Mouse (Mus musculus): ENCODE measurements around the gene Poln. TPM values are rescaled to one million over a fixed set of nuclear protein-coding genes. Genes with fewer than 3 reads are reported as not detected.

Poln gene
- polyA plus RNA-seq, 1 experiment from 2014 or later, result 1.0 TPM

DNA sequence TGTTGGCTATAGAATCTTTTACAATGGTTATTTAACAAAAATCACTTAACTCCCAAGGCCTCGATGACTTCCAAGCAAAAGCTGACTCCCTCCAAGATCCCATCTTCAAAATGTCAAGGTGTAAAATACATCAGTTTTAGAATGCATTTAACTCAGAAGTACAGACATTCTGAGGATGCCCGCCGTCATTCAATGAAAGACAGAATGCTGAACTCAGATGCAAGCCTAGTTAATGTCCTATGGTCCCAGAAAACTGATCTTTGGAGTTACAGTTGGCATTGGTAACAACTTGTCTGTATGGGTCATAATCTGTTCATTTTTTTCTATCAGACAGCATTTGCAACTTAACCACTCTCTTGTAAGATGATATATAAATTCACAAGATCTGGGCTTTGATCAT, 706 bp upstream of the Poln start:
- WGBS, result 81% methylated on average over 3 of the region's 3 CpGs
- peak overlapping the region; percentile 68 for H3K4me2 ChIP-seq (ENCODE audit: low read depth, low read length)
- H3K36me3 ChIP-seq (ENCODE audit: control insufficient read depth, insufficient read depth, low read length), result peaks cover 17% of the 10 kb centered on the region
- H3K4me3 ChIP-seq (ENCODE audit: low read length), result peak overlapping the region; percentile 87
- H3K9ac ChIP-seq (ENCODE audit: low read length), result peak overlapping the region; percentile 66
- no peaks in the 10 kb centered on the region for H3K27me3 ChIP-seq (ENCODE audit: control insufficient read depth, insufficient read depth, low read depth, low read length)
- no peak for ATAC-seq (ENCODE audit: low read depth)
- peaks cover 10% of the 10 kb centered on the region for H3K4me1 ChIP-seq (replicated peaks; ENCODE audit: control insufficient read depth, insufficient read depth, low read length)
- H3K27ac ChIP-seq (ENCODE audit: low read length), result peak overlapping the region; percentile 96
- H3K9me3 ChIP-seq (ENCODE audit: control insufficient read depth, low read length), result no peaks in the 10 kb centered on the region

DNA sequence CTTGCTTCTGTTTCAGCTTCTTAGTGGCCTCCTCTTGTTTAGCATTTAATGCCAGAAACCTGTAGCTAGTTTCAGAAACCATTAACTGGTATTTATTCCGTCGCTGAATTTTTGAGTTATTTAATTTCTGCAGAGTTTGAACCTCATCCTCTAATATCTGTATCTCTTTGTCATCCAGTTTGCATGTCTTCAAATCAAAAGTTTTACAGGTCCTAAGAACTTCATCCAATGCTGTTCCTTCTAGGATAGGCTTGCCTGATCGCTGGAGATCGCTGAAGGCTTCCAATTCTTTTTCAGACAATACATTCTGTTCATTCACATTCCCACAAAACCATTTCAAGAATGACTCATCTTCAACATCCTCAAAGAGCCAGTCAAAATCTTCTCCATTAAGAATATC, 1.4 kb downstream of the Poln start:
- Histone ChIP-seq H3K9ac (ENCODE audit: low read length) (no peak overlapping the region), H3K9me3 (ENCODE audit: control insufficient read depth, low read length) (no peaks in the 10 kb centered on the region), H3K4me2 (ENCODE audit: low read depth, low read length) (peak overlapping the region; percentile 32; the same call in 1 of the 2 replicates), H3K4me3 (ENCODE audit: low read length) (no peak overlapping the region), H3K27ac (ENCODE audit: low read length) (no peak overlapping the region), H3K27me3 (ENCODE audit: control insufficient read depth, insufficient read depth, low read depth, low read length) (no peaks in the 10 kb centered on the region), H3K4me1 (replicated peaks; ENCODE audit: control insufficient read depth, insufficient read depth, low read length) (peaks cover 10% of the 10 kb centered on the region), H3K36me3 (ENCODE audit: control insufficient read depth, insufficient read depth, low read length) (peaks cover 3% of the 10 kb centered on the region; the same call in 1 of the 2 replicates)
- no peak for ATAC-seq (ENCODE audit: low read depth)
- WGBS, result 79% methylated on average over 4 of the region's 4 CpGs

DNA sequence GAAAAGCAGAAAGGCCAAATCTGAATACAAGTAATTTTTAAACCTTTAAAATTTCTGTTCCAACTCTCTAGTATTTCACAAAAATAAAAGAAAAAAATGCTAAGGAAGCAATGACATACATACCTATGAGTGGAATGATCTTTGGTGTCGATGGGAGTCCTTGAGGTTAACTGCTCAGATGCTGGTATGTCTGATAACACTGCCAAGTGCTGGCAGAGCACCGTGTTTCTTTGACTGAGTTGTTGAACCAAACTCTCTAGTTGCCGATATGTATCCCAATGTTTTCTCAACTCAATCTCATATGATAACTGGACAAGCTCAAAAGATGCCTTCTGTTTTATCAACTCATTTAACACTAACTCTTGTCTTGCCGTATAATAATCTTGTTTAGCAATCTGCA, 3.5 kb downstream of the Poln start:
- no peak for ATAC-seq (ENCODE audit: low read depth)
- H3K27ac ChIP-seq (ENCODE audit: low read length), result no peak overlapping the region
- no peaks in the 10 kb centered on the region for H3K27me3 ChIP-seq (ENCODE audit: control insufficient read depth, insufficient read depth, low read depth, low read length)
- peak overlapping the region; percentile 32 for H3K4me2 ChIP-seq (ENCODE audit: low read depth, low read length)
- H3K9ac ChIP-seq (ENCODE audit: low read length), result 0 out of 2 replicates have a peak overlapping the region, but pooled peaks have one; percentile 24
- WGBS, result 42% methylated on average over 4 of the region's 4 CpGs
- H3K4me1 ChIP-seq (replicated peaks; ENCODE audit: control insufficient read depth, insufficient read depth, low read length), result peaks cover 10% of the 10 kb centered on the region
- H3K36me3 ChIP-seq (ENCODE audit: control insufficient read depth, insufficient read depth, low read length), result 0 out of 2 replicates have a peak, but pooled peaks cover 3% of the 10 kb centered on the region
- 0 out of 2 replicates have a peak overlapping the region, but pooled peaks have one; percentile 5 for H3K4me3 ChIP-seq (ENCODE audit: low read length)
- no peaks in the 10 kb centered on the region for H3K9me3 ChIP-seq (ENCODE audit: control insufficient read depth, low read length)

DNA sequence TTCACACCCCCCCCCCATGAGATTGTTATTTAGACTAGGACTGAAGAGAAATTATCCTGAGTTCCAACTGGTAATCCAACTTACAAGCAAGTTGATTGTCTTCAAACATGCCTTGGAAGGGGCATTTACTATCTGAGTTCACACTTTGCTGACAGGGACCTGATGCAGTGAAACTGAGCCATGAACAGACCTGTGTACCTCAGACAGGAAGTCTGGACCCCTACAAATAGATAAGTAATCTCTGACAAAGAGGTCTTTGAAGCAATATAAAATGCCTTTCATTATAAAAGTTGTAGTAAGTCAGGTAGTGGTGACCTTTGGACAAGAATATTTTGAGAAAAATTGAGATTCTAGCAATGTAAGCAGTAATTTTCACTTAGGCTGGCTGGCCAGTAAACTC, 20.8 kb downstream of the Poln start:
- Histone ChIP-seq H3K27ac (ENCODE audit: low read length) (no peak overlapping the region), H3K4me1 (replicated peaks; ENCODE audit: control insufficient read depth, insufficient read depth, low read length) (no peaks in the 10 kb centered on the region), H3K9ac (ENCODE audit: low read length) (no peak overlapping the region), H3K4me3 (ENCODE audit: low read length) (no peak overlapping the region), H3K36me3 (ENCODE audit: control insufficient read depth, insufficient read depth, low read length) (peaks cover 2% of the 10 kb centered on the region; the same call in 1 of the 2 replicates), H3K9me3 (ENCODE audit: control insufficient read depth, low read length) (no peaks in the 10 kb centered on the region), H3K4me2 (ENCODE audit: low read depth, low read length) (no peak overlapping the region), H3K27me3 (ENCODE audit: control insufficient read depth, insufficient read depth, low read depth, low read length) (no peaks in the 10 kb centered on the region)
- ATAC-seq (ENCODE audit: low read depth), result no peak

DNA sequence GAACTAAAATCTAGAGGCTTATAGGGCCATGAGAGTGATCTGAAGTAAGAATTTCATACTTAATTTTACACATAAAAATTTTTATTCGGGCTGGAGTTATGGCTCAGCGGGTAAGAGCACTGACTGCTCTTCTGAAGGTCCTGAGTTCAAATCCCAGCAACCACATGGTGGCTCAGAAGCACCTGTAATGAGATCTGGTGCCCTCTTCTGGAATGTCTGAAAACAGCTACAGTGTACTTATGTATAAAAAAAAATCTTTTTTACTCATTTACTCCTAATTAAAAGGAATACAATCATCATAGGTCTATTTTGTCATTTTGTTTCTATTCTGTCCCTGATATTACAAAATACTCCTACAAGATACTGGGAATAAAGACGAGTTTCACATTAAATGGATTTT, 21.7 kb downstream of the Poln start:
- WGBS, result 96% methylated on average over 3 of the region's 3 CpGs
- H3K36me3 ChIP-seq (ENCODE audit: control insufficient read depth, insufficient read depth, low read length), result no peaks in the 10 kb centered on the region
- ATAC-seq (ENCODE audit: low read depth), result no peak

DNA sequence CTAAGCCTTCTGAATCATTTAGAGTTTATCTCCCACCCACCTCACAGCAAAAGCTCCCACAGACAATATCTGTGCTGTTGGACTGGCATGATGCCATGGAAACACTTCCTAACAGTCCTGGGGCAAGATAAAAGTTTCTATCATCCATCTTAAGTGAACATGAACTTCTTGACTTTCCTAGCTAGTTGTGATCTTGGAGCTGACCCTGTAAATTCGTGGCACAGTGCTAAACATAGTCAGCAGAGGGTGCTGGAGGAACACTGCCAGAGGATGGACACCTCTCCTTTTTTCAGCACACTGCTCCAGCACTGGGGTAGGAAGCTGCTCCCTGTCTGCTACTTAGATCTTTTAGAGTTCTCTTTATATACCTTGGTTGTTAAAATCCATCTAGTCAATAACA, 29.5 kb downstream of the Poln start:
- Histone ChIP-seq H3K9ac (ENCODE audit: low read length) (no peak overlapping the region), H3K27me3 (ENCODE audit: control insufficient read depth, insufficient read depth, low read depth, low read length) (no peaks in the 10 kb centered on the region), H3K9me3 (ENCODE audit: control insufficient read depth, low read length) (no peaks in the 10 kb centered on the region), H3K4me2 (ENCODE audit: low read depth, low read length) (no peak overlapping the region), H3K4me1 (replicated peaks; ENCODE audit: control insufficient read depth, insufficient read depth, low read length) (no peaks in the 10 kb centered on the region), H3K4me3 (ENCODE audit: low read length) (no peak overlapping the region), H3K36me3 (ENCODE audit: control insufficient read depth, insufficient read depth, low read length) (no peaks in the 10 kb centered on the region), H3K27ac (ENCODE audit: low read length) (no peak overlapping the region)
- WGBS, result 7% methylated on average over 1 of the region's 1 CpGs
- ATAC-seq (ENCODE audit: low read depth), result no peak

More for the DNA sequence above, 21.7 kb downstream of the Poln start:
- H3K9me3 ChIP-seq (ENCODE audit: control insufficient read depth, low read length), result no peaks in the 10 kb centered on the region
- H3K4me1 ChIP-seq (replicated peaks; ENCODE audit: control insufficient read depth, insufficient read depth, low read length), result no peaks in the 10 kb centered on the region
- no peaks in the 10 kb centered on the region for H3K27me3 ChIP-seq (ENCODE audit: control insufficient read depth, insufficient read depth, low read depth, low read length)
- H3K27ac ChIP-seq (ENCODE audit: low read length), result no peak overlapping the region
- H3K4me3 ChIP-seq (ENCODE audit: low read length), result no peak overlapping the region
- H3K9ac ChIP-seq (ENCODE audit: low read length), result no peak overlapping the region
- H3K4me2 ChIP-seq (ENCODE audit: low read depth, low read length), result no peak overlapping the region

DNA sequence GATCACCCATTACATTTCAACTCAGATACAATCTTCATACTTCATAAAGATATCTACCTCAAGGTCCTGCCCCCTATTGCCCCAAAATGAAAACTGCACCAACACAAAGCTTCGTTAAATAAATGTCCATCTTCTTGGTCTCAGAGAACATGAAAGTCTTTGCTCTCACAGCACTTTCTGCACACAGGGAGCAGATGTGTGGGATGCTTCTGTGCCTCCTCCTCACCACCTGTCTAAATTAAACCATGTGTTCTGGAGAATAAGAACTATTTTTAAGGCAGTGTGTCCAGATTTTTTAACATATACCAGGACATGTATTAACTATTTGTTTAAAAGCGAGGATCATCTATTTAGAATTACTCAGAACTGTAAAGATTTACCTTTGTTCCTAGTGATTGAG, 36.5 kb downstream of the Poln start:
- Histone ChIP-seq H3K27ac (ENCODE audit: low read length) (no peak overlapping the region), H3K9me3 (ENCODE audit: control insufficient read depth, low read length) (no peaks in the 10 kb centered on the region), H3K9ac (ENCODE audit: low read length) (no peak overlapping the region), H3K4me2 (ENCODE audit: low read depth, low read length) (no peak overlapping the region), H3K4me3 (ENCODE audit: low read length) (no peak overlapping the region), H3K36me3 (ENCODE audit: control insufficient read depth, insufficient read depth, low read length) (no peaks in the 10 kb centered on the region), H3K27me3 (ENCODE audit: control insufficient read depth, insufficient read depth, low read depth, low read length) (no peaks in the 10 kb centered on the region), H3K4me1 (replicated peaks; ENCODE audit: control insufficient read depth, insufficient read depth, low read length) (no peaks in the 10 kb centered on the region)
- no peak for ATAC-seq (ENCODE audit: low read depth)
- WGBS, result 65% methylated on average over 2 of the region's 2 CpGs

DNA sequence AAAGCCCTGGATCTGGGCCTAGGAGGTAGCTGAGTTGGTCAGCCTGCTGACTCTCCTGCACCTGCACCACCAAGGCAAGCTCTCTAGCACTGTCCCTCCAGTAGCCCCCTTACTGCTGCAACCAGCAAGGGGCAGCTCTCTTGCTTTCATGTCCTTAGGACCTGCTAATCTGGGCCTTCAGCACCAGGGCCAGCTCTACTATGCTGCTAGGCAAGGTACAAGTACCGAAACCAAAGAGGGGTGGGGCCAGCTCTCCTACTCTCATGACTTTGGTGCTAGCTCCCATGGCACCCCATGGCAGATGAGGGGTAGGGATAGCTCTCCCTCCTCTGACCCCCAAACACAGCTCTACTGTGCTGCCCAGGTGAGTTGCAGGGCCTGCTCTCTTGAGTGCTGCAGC, 45.1 kb downstream of the Poln start:
- Histone ChIP-seq H3K4me1 (replicated peaks; ENCODE audit: control insufficient read depth, insufficient read depth, low read length) (no peaks in the 10 kb centered on the region), H3K36me3 (ENCODE audit: control insufficient read depth, insufficient read depth, low read length) (no peaks in the 10 kb centered on the region), H3K27me3 (ENCODE audit: control insufficient read depth, insufficient read depth, low read depth, low read length) (no peaks in the 10 kb centered on the region), H3K4me3 (ENCODE audit: low read length) (no peak overlapping the region), H3K27ac (ENCODE audit: low read length) (no peak overlapping the region), H3K4me2 (ENCODE audit: low read depth, low read length) (no peak overlapping the region), H3K9ac (ENCODE audit: low read length) (no peak overlapping the region), H3K9me3 (ENCODE audit: control insufficient read depth, low read length) (no peaks in the 10 kb centered on the region)
- WGBS, result 6% methylated on average over 1 of the region's 1 CpGs
- no peak for ATAC-seq (ENCODE audit: low read depth)

DNA sequence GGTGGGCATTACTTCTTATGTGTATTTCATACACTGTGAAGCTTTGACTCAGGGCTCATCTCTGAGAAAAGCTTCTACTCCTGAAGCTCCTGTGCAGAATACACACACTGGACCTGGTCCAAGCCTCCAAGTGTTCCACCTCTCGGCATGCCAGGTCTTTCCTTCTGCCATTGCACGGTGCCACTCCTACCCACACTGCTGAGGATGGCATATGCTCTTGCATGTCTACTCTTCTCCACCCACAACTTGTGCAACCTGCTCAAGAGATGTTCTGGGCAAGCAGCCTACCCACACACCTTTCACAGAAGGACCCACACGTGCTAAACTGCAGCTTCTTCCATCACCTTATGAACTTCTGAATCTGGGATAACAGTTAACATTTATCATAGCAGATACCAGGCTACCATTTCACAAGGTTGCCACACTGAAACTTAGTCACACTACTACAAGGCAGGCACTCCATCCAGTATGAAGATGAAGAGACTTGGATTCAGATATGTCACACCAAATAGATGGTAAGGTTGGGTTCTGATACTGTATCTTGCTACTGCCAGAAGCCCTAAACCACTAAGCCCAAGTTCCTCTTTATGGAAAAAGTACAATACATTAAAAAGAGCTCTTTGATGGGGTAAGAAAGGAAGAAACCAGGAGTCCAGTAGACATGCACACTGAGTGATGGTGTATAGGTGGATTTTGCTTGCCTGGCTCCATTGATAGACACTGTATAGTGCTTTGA, 50.0 kb downstream of the Poln start:
- ATAC-seq (ENCODE audit: low read depth), result no peak
- no peaks in the 10 kb centered on the region for H3K27me3 ChIP-seq (ENCODE audit: control insufficient read depth, insufficient read depth, low read depth, low read length)
- 77% methylated on average over 3 of the region's 3 CpGs for WGBS

More for the DNA sequence above, 50.0 kb downstream of the Poln start:
- H3K9me3 ChIP-seq (ENCODE audit: control insufficient read depth, low read length), result no peaks in the 10 kb centered on the region
- no peaks in the 10 kb centered on the region for H3K36me3 ChIP-seq (ENCODE audit: control insufficient read depth, insufficient read depth, low read length)
- H3K4me3 ChIP-seq (ENCODE audit: low read length), result no peak overlapping the region
- no peak overlapping the region for H3K27ac ChIP-seq (ENCODE audit: low read length)
- no peaks in the 10 kb centered on the region for H3K4me1 ChIP-seq (replicated peaks; ENCODE audit: control insufficient read depth, insufficient read depth, low read length)
- no peak overlapping the region for H3K4me2 ChIP-seq (ENCODE audit: low read depth, low read length)
- no peak overlapping the region for H3K9ac ChIP-seq (ENCODE audit: low read length)

All from lung, embryonic 16.5 days (tissue).